Mouse (Mus musculus) liver, embryonic 14.5 days (tissue): ENCODE results near the gene Lrrc47. TPM values are rescaled to one million over a fixed set of nuclear protein-coding genes. Genes with fewer than 3 reads are reported as not detected.

Experiments
- ATAC-seq: fragments of 200-750 bp; cut with Nextera tagmentation; 2 replicates; pipeline ENCODE4 v1.8.0; 2017; ENCODE audit warnings: moderate number of reproducible peaks, mild to moderate bottlenecking, moderate library complexity; ENCODE audit not compliant: insufficient read depth
- DNase-seq, 3 experiments: peaks; one replicate each; pipeline ENCODE4 v3.0.0-alpha.2; 2012 to 2013; ENCODE audit warnings: low read depth in 3 of 3, low spot score in 3 of 3
- H3K27ac ChIP-seq: fragments of 300-500 bp; sonication (generic); 2 replicates; pipeline ENCODE4 v1.5.1; 2014; ENCODE audit warnings: moderate library complexity, mild to moderate bottlenecking, control low read depth, inconsistent platforms
- H3K27me3 ChIP-seq: fragments of 300-500 bp; sonication (generic); 2 replicates; pipeline ENCODE4 v1.6.1; 2014; ENCODE audit warnings: mild to moderate bottlenecking, low read length, moderate library complexity; ENCODE audit not compliant: control insufficient read depth, insufficient read depth
- H3K36me3 ChIP-seq: fragments of 300-500 bp; sonication (generic); replicated peaks from 2 replicates; pipeline ENCODE4 v1.6.1; 2014; ENCODE audit warnings: low read depth; ENCODE audit not compliant: control insufficient read depth, insufficient read depth
- H3K4me1 ChIP-seq, 2 experiments: fragments of 200-500 bp in 1 of 2; fragments of 300-500 bp in 1 of 2; sonication (generic) in 1 of 2; replicated peaks; 2 replicates each; pipeline ENCODE4 v1.6.1; 2012 to 2014; ENCODE audit warnings: antibody characterized with exemption in 1 of 2, inconsistent platforms in 1 of 2, low read length in 1 of 2; ENCODE audit not compliant: control insufficient read depth in 2 of 2, insufficient read depth in 2 of 2
- H3K4me2 ChIP-seq: fragments of 300-500 bp; sonication (generic); 2 replicates; pipeline ENCODE4 v1.6.1; 2014; ENCODE audit warnings: low read depth, mild to moderate bottlenecking, control low read depth, moderate library complexity
- H3K4me3 ChIP-seq, 2 experiments: fragments of 200-500 bp in 1 of 2; fragments of 300-500 bp in 1 of 2; sonication (generic) in 1 of 2; 2 replicates each; pipeline ENCODE4 v1.5.1; 2012 to 2014; ENCODE audit warnings: low read depth in 2 of 2, low read length in 2 of 2, mild to moderate bottlenecking in 2 of 2, control low read depth in 1 of 2, inconsistent platforms in 1 of 2, moderate library complexity in 1 of 2; ENCODE audit not compliant: insufficient read depth in 1 of 2
- H3K9ac ChIP-seq: fragments of 300-500 bp; sonication (generic); replicated peaks from 2 replicates; pipeline ENCODE4 v1.6.1; 2014; ENCODE audit warnings: mild to moderate bottlenecking, control low read depth, moderate library complexity
- H3K9me3 ChIP-seq: fragments of 300-500 bp; sonication (generic); 2 replicates; pipeline ENCODE4 v1.6.1; 2016; ENCODE audit warnings: low read length, mixed read lengths; ENCODE audit not compliant: control insufficient read depth
- CTCF ChIP-seq: IDR thresholded peaks from 2 replicates; pipeline ENCODE4 v1.5.1; 2016; ENCODE audit warnings: antibody characterized with exemption, low read depth, control low read depth
- EP300 ChIP-seq: IDR thresholded peaks from 2 replicates; pipeline ENCODE4 v1.6.1; 2016; ENCODE audit warnings: antibody characterized with exemption, low read depth
- WGBS: fragments of 180-500 bp; shearing (Covaris S2); extraction: QIAGEN DNeasy Blood & Tissue Kit; methylation state at CpG from one replicate; pipeline ENCODE4 v1.1.7; 2014; ENCODE audit not compliant: insufficient replicate concordance; 5-methylcytosine and 5-hydroxymethylcytosine counted together
- polyA plus RNA-seq, 2 experiments: library from polyadenylated mRNA; depleted of rRNA in 1 of 2; stranded (reverse) in 1 of 2; unstranded in 1 of 2; fragments of >200 nt; fragmentation: Nextera tagmentation in 1 of 2; extraction: Ambion mirVana in 1 of 2; gene quantifications; 2 replicates each; pipeline versions ENCODE4 v1.2.1 to v1.2.3; 2012 to 2014

The Lrrc47 gene
- polyA plus RNA-seq, 2 experiments = 13.2 to 23.6 TPM

GRCm38 (mm10) chr4:154056661-154057060 is 45.1 kb downstream of the Lrrc47 start:
- Histone ChIP-seq H3K4me1 (no peaks in the 10 kb centered on the region), H3K27ac (no peak overlapping the region), H3K4me3 (no peak overlapping the region), H3K27me3 (no peaks in the 10 kb centered on the region), H3K4me2 (no peak overlapping the region), H3K36me3 (no peaks in the 10 kb centered on the region), H3K9me3 (no peaks in the 10 kb centered on the region), H3K9ac (no peak overlapping the region)
- ATAC-seq = no peak
- TF ChIP-seq EP300 = no peak
- no peak for TF ChIP-seq CTCF
- WGBS = 28% methylated on average over 2 of the region's 2 CpGs
- no peak for DNase-seq

DNA sequence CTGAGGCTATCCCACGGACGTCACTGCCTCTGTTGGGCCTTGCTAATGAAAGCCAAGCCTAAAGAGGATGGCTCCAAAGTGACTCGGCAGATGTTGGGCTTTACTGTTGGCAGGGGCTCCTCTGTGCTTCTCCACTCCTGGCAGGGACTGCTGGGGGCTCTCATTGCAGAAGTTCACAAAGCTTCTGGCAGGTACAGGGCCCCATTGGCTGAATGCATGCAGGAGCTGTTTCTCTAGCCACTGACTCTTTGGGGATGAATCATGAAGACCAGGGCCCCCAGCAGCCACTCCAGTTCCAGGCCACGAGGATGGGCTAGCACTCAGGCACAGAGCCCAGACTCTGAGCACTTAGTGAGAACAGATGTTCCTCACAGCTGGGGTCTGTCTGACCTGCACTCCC is 46.2 kb downstream of the Lrrc47 start:
- no peak overlapping the region for H3K4me2 ChIP-seq
- H3K9ac ChIP-seq = no peak overlapping the region
- H3K27ac ChIP-seq = no peak overlapping the region
- H3K4me3 ChIP-seq = no peak overlapping the region
- no peaks in the 10 kb centered on the region for H3K9me3 ChIP-seq
- ATAC-seq = no peak
- H3K4me1 ChIP-seq = no peaks in the 10 kb centered on the region
- no peaks in the 10 kb centered on the region for H3K27me3 ChIP-seq
- H3K36me3 ChIP-seq = no peaks in the 10 kb centered on the region
- WGBS = 40% methylated on average over 4 of the region's 4 CpGs
- TF ChIP-seq CTCF (no peak), EP300 (no peak)
- no peak for DNase-seq

- Histone ChIP-seq H3K27ac (no peak overlapping the region), H3K4me3 (no peak overlapping the region), H3K9ac (no peak overlapping the region), H3K27me3 (no peaks in the 10 kb centered on the region; the same call in 1 of the 2 replicates), H3K36me3 (no peaks in the 10 kb centered on the region), H3K4me2 (no peak overlapping the region), H3K9me3 (no peaks in the 10 kb centered on the region), H3K4me1 (no peaks in the 10 kb centered on the region)
- no peak for DNase-seq
- WGBS = 45% methylated on average over 14 of the region's 14 CpGs
- ATAC-seq = no peak
- peak; percentile 92 for TF ChIP-seq CTCF
- no peak for TF ChIP-seq EP300
Observed at GRCm38 (mm10) chr4:154064827-154065773, 53.6 kb downstream of the Lrrc47 start.

DNA sequence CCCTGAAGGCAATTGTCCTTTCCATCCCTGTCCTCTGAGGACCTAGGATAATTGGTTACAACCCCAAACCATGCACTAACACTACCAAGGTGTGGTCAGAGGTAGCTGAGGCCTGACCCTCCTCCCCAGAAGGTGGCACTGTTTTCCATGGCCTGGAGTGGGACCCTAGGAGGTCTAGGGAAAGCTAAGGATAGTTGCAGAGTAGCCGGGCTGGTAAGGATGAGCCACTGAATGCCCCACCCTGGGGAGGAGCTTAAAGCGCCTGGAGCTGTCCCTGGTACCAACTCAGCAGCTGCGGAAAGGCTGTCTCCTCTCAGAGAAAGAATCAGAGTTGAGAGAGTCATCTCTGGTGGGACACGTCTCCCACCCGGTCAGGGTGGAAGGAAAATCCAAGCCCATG is 59.4 kb downstream of the Lrrc47 start:
- Histone ChIP-seq H3K36me3 (no peaks in the 10 kb centered on the region), H3K4me2 (no peak overlapping the region), H3K9ac (no peak overlapping the region), H3K27ac (no peak overlapping the region), H3K27me3 (peaks cover 12% of the 10 kb centered on the region), H3K4me1 (no peaks in the 10 kb centered on the region), H3K4me3 (no peak overlapping the region), H3K9me3 (no peaks in the 10 kb centered on the region)
- no peak for ATAC-seq
- DNase-seq = no peak
- TF ChIP-seq EP300 (no peak), CTCF (peak; percentile 33; the same call in 1 of the 2 replicates)
- WGBS = 2% methylated on average over 5 of the region's 5 CpGs

Other genes with a start within 250 kb of the Lrrc47 start
- 26.6 and 30.3 TPM in 2 replicates for gene A430005L14Rik, start 54.5 kb upstream of the Lrrc47 start, polyA plus RNA-seq (2012; rRNA removed)
- 57.9 and 61.5 TPM in 2 replicates for gene A430005L14Rik, start 54.5 kb upstream of the Lrrc47 start, polyA plus RNA-seq (2014; fragmentation: Nextera tagmentation; extraction: Ambion mirVana)
- 8.0 and 8.6 TPM in 2 replicates for gene Dffb, start 36.6 kb upstream of the Lrrc47 start, polyA plus RNA-seq (2012; rRNA removed)
- 5.8 and 6.1 TPM in 2 replicates for gene Dffb, start 36.6 kb upstream of the Lrrc47 start, polyA plus RNA-seq (2014; fragmentation: Nextera tagmentation; extraction: Ambion mirVana)
- 3.3 and 3.9 TPM in 2 replicates for gene Cep104, start 36.5 kb upstream of the Lrrc47 start, polyA plus RNA-seq (2012; rRNA removed)
- gene Cep104, start 36.5 kb upstream of the Lrrc47 start, polyA plus RNA-seq (2014; fragmentation: Nextera tagmentation; extraction: Ambion mirVana) = 5.1 and 6.3 TPM in 2 replicates
- 224 and 276 TPM in 2 replicates for gene Smim1, start 14.5 kb downstream of the Lrrc47 start, polyA plus RNA-seq (2012; rRNA removed)
- 446 and 452 TPM in 2 replicates for gene Smim1, start 14.5 kb downstream of the Lrrc47 start, polyA plus RNA-seq (2014; fragmentation: Nextera tagmentation; extraction: Ambion mirVana)
- not detected in 2 replicates for gene Ccdc27, start 30.9 kb downstream of the Lrrc47 start, polyA plus RNA-seq (2012; rRNA removed)
- gene Ccdc27, start 30.9 kb downstream of the Lrrc47 start, polyA plus RNA-seq (2014; fragmentation: Nextera tagmentation; extraction: Ambion mirVana) = not detected in 2 replicates
- gene Trp73, start 128.5 kb downstream of the Lrrc47 start, polyA plus RNA-seq (2012; rRNA removed) = 0.01 TPM in 2 replicates
- gene Trp73, start 128.5 kb downstream of the Lrrc47 start, polyA plus RNA-seq (2014; fragmentation: Nextera tagmentation; extraction: Ambion mirVana) = 0.06 TPM in 1 of 2 replicates, not detected in the other
- gene Wrap73, start 130.6 kb downstream of the Lrrc47 start, polyA plus RNA-seq (2012; rRNA removed) = 15.8 and 19.6 TPM in 2 replicates
- gene Wrap73, start 130.6 kb downstream of the Lrrc47 start, polyA plus RNA-seq (2014; fragmentation: Nextera tagmentation; extraction: Ambion mirVana) = 25.9 and 26.2 TPM in 2 replicates
- 57.9 and 72.6 TPM in 2 replicates for gene Tprgl, start 148.9 kb downstream of the Lrrc47 start, polyA plus RNA-seq (2012; rRNA removed)
- gene Tprgl, start 148.9 kb downstream of the Lrrc47 start, polyA plus RNA-seq (2014; fragmentation: Nextera tagmentation; extraction: Ambion mirVana) = 153 and 166 TPM in 2 replicates
- gene Megf6, start 159.0 kb downstream of the Lrrc47 start, polyA plus RNA-seq (2012; rRNA removed) = 0.77 and 1.1 TPM in 2 replicates
- gene Megf6, start 159.0 kb downstream of the Lrrc47 start, polyA plus RNA-seq (2014; fragmentation: Nextera tagmentation; extraction: Ambion mirVana) = 0.83 and 1.0 TPM in 2 replicates